Mouse (Mus musculus) gonadal fat pad, adult 2 months (tissue): ENCODE data around the gene Polr3h. TPM values are rescaled to one million over a fixed set of nuclear protein-coding genes. Genes with fewer than 3 reads are reported as not detected.

Experiments
- DNase-seq: peaks from one replicate; pipeline ENCODE4 v3.0.0-alpha.2; 2012; ENCODE audit warnings: low read depth
- polyA plus RNA-seq: library from polyadenylated mRNA; depleted of rRNA; stranded (reverse); fragments of >200 nt; gene quantifications from 2 replicates; pipeline ENCODE4 v1.2.3, GENCODE M21; 2012

Gene Polr3h
- polyA plus RNA-seq, 1 experiment: 17.0 TPM

GRCm38 (mm10) chr15:81872262-81873136 lies 53.5 kb downstream of the Polr3h start, which contains the start of gene Aco2:
TSS of gene Aco2 (plus strand) at chr15:81872309.
- peak; percentile 90 for DNase-seq

GRCm38 (mm10) chr15:81871604-81872261 lies 54.3 kb downstream of the Polr3h start, which contains the start of gene Phf5a:
TSS of gene Phf5a (minus strand) at chr15:81871911.
- no peak for DNase-seq

- no peak for DNase-seq
These were observed 56.1 kb downstream of the Polr3h start for GRCm38 (mm10) chr15:81869985-81870384.

GRCm38 (mm10) chr15:81864238-81864637 lies 61.8 kb downstream of the Polr3h start:
- DNase-seq: no peak

GRCm38 (mm10) chr15:81860471-81861135 lies 65.4 kb downstream of the Polr3h start:
- DNase-seq: no peak

- peak; percentile 86 for DNase-seq
These were observed 66.4 kb downstream of the Polr3h start for GRCm38 (mm10) chr15:81859330-81860255.

- no peak for DNase-seq
These were observed 67.3 kb downstream of the Polr3h start, which contains the start of gene Tob2 for GRCm38 (mm10) chr15:81858517-81859329. TSS of gene Tob2 (minus strand) at chr15:81858796.

- DNase-seq: no peak
These were observed 67.9 kb downstream of the Polr3h start for GRCm38 (mm10) chr15:81858138-81858516.

- DNase-seq: no peak
These were observed 68.3 kb downstream of the Polr3h start for GRCm38 (mm10) chr15:81857724-81858116.

- no peak for DNase-seq
These were observed 68.9 kb downstream of the Polr3h start for GRCm38 (mm10) chr15:81856938-81857723.

GRCm38 (mm10) chr15:81856030-81856790 lies 69.8 kb downstream of the Polr3h start:
- no peak for DNase-seq

GRCm38 (mm10) chr15:81853081-81853480 lies 73.0 kb downstream of the Polr3h start:
- DNase-seq: no peak

- DNase-seq: no peak
These were observed 73.5 kb downstream of the Polr3h start for GRCm38 (mm10) chr15:81852411-81853000.

GRCm38 (mm10) chr15:81851375-81851774 lies 74.7 kb downstream of the Polr3h start:
- DNase-seq: no peak

- DNase-seq: no peak
These were observed 75.3 kb downstream of the Polr3h start for GRCm38 (mm10) chr15:81850718-81851117.

GRCm38 (mm10) chr15:81849104-81849503 lies 76.9 kb downstream of the Polr3h start:
- no peak for DNase-seq

- DNase-seq: no peak
These were observed 77.7 kb downstream of the Polr3h start for GRCm38 (mm10) chr15:81848301-81848700.

- no peak for DNase-seq
These were observed 78.2 kb downstream of the Polr3h start for GRCm38 (mm10) chr15:81847861-81848260.
